Mouse (Mus musculus): ENCODE measurements at regions not wholly inside any gene's neighbourhood (a gene's known extent, or its start where the extent isn't known, plus 50 kb on each side); places are given as distances from the start of the nearest gene placed in this dataset.
A peak's percentile ranks its signal among the peaks of the same experiment; 100 is the strongest.

GRCm38 (mm10) chr10:99556353-99557036 lies 203.0 kb downstream of the Csl start:
- TF ChIP-seq GATA4 (IDR thresholded peaks at IDR 0.05; ENCODE audit: insufficient replicate concordance, low read length): no peak

- no peak for TF ChIP-seq GATA4 (IDR thresholded peaks at IDR 0.05; ENCODE audit: insufficient replicate concordance, low read length)
Observed at GRCm38 (mm10) chr10:99558656-99559055, 200.8 kb downstream of the Csl start.

- peak; percentile 12; the same call in 1 of the 2 replicates for TF ChIP-seq GATA4 (IDR thresholded peaks at IDR 0.05; ENCODE audit: insufficient replicate concordance, low read length)
Observed at GRCm38 (mm10) chr10:99561166-99561818, 198.2 kb downstream of the Csl start.

- no peak for TF ChIP-seq GATA4 (IDR thresholded peaks at IDR 0.05; ENCODE audit: insufficient replicate concordance, low read length)
Observed at GRCm38 (mm10) chr10:99564605-99565004, 194.9 kb downstream of the Csl start.

- TF ChIP-seq GATA4 (IDR thresholded peaks at IDR 0.05; ENCODE audit: insufficient replicate concordance, low read length): no peak
Observed at GRCm38 (mm10) chr10:99568424-99568823, 191.0 kb downstream of the Csl start.

GRCm38 (mm10) chr10:99570190-99570589 lies 189.3 kb downstream of the Csl start:
- no peak for TF ChIP-seq GATA4 (IDR thresholded peaks at IDR 0.05; ENCODE audit: insufficient replicate concordance, low read length)

- no peak for TF ChIP-seq GATA4 (IDR thresholded peaks at IDR 0.05; ENCODE audit: insufficient replicate concordance, low read length)
Observed at GRCm38 (mm10) chr10:99573997-99574396, 185.5 kb downstream of the Csl start.

- no peak for TF ChIP-seq GATA4 (IDR thresholded peaks at IDR 0.05; ENCODE audit: insufficient replicate concordance, low read length)
Observed at GRCm38 (mm10) chr10:99575294-99575693, 184.2 kb downstream of the Csl start.

- no peak for TF ChIP-seq GATA4 (IDR thresholded peaks at IDR 0.05; ENCODE audit: insufficient replicate concordance, low read length)
Observed at GRCm38 (mm10) chr10:99576301-99576700, 183.2 kb downstream of the Csl start.

- TF ChIP-seq GATA4 (IDR thresholded peaks at IDR 0.05; ENCODE audit: insufficient replicate concordance, low read length): no peak
Observed at GRCm38 (mm10) chr10:99577041-99577681, 182.3 kb downstream of the Csl start.

GRCm38 (mm10) chr10:99578366-99578765 lies 181.1 kb downstream of the Csl start:
- TF ChIP-seq GATA4 (IDR thresholded peaks at IDR 0.05; ENCODE audit: insufficient replicate concordance, low read length): peak; percentile 95; the same call in 1 of the 2 replicates

GRCm38 (mm10) chr10:99580191-99580590 lies 179.3 kb downstream of the Csl start:
- no peak for TF ChIP-seq GATA4 (IDR thresholded peaks at IDR 0.05; ENCODE audit: insufficient replicate concordance, low read length)

- TF ChIP-seq GATA4 (IDR thresholded peaks at IDR 0.05; ENCODE audit: insufficient replicate concordance, low read length): no peak
Observed at GRCm38 (mm10) chr10:99581074-99581473, 178.4 kb downstream of the Csl start.

GRCm38 (mm10) chr10:99584855-99585254 lies 174.6 kb downstream of the Csl start:
- TF ChIP-seq GATA4 (IDR thresholded peaks at IDR 0.05; ENCODE audit: insufficient replicate concordance, low read length): no peak

- TF ChIP-seq GATA4 (IDR thresholded peaks at IDR 0.05; ENCODE audit: insufficient replicate concordance, low read length): no peak
Observed at GRCm38 (mm10) chr10:99592220-99592619, 167.2 kb downstream of the Csl start.

- no peak for TF ChIP-seq GATA4 (IDR thresholded peaks at IDR 0.05; ENCODE audit: insufficient replicate concordance, low read length)
Observed at GRCm38 (mm10) chr10:99595659-99596058, 163.8 kb downstream of the Csl start.
